9 mouse cellular contexts compared by ENCODE assay signal in genomic region chr19:46509202-46509601, GRCm38 (mm10). TPM values are rescaled to one million over a fixed set of nuclear protein-coding genes. Genes with fewer than 3 reads are reported as not detected.
DNase-seq lines count a peak whose midpoint lies in the region; ATAC-seq and TF ChIP-seq lines count a peak whose summit lies in the region.
"Had no signal": no experiment of that assay in that cellular context is flagged by ENCODE, and none has a peak within 500 bp of the region (broad histone marks: within the 10 kb centered on the region; RNA-seq: fewer than 3 reads in every experiment).

No protein-coding gene starts in this region.

- H3K27ac ChIP-seq in kidney, embryonic 15.5 days: peak overlapping the region; percentile 100
- H3K27ac ChIP-seq in intestine, postnatal 0 days (ENCODE audit: low read depth, low read length): peak overlapping the region; percentile 64
- H3K27ac ChIP-seq: limb, embryonic 12.5 days had no signal

- H3K36me3 ChIP-seq in kidney, embryonic 15.5 days: peaks cover 95% of the 10 kb centered on the region
- H3K36me3 ChIP-seq in intestine, postnatal 0 days (ENCODE audit: control insufficient read depth, insufficient read depth): peaks cover 47% of the 10 kb centered on the region

- 0 out of 2 replicates have a peak overlapping the region, but pooled peaks have one; percentile 23 for H3K9ac ChIP-seq in kidney, embryonic 15.5 days
- no peak overlapping the region for H3K9ac ChIP-seq in intestine, postnatal 0 days (ENCODE audit: low read depth, low read length)
- H3K9ac ChIP-seq: limb, embryonic 12.5 days had no signal

- H3K4me2 ChIP-seq in kidney, embryonic 15.5 days: peak overlapping the region; percentile 75
- peak overlapping the region; percentile 38; the same call in 1 of the 2 replicates for H3K4me2 ChIP-seq in intestine, postnatal 0 days (replicated peaks; ENCODE audit: low read depth)
- H3K4me2 ChIP-seq: limb, embryonic 12.5 days had no signal

- H3K9me3 ChIP-seq in kidney, embryonic 15.5 days (replicated peaks): no peaks in the 10 kb centered on the region
- H3K9me3 ChIP-seq in intestine, postnatal 0 days (ENCODE audit: control insufficient read depth): no peaks in the 10 kb centered on the region
- H3K9me3 ChIP-seq: limb, embryonic 12.5 days had no signal

- peak; percentile 33 for DNase-seq in adrenal gland, postnatal 14 days
- DNase-seq in adrenal gland, postnatal 36 days: no peak
- no peak for DNase-seq in kidney, adult 9 months
- DNase-seq in 416B (ENCODE audit: low read depth): peak; percentile 44
- DNase-seq in ovary, postnatal 10 days (ENCODE audit: low spot score): no peak
- DNase-seq in layer of hippocampus, adult 11-12 months (ENCODE audit: low spot score): no peak

- H3K27me3 ChIP-seq in kidney, embryonic 15.5 days: no peaks in the 10 kb centered on the region
- no peaks in the 10 kb centered on the region for H3K27me3 ChIP-seq in intestine, postnatal 0 days (replicated peaks; ENCODE audit: control insufficient read depth, insufficient read depth, low read length)
- H3K27me3 ChIP-seq: limb, embryonic 12.5 days had no signal

- TF ChIP-seq CTCF in intestine, postnatal 0 days (IDR thresholded peaks at IDR 0.05; ENCODE audit: low read depth): no peak

- no peak overlapping the region for H3K4me3 ChIP-seq in kidney, embryonic 15.5 days (replicated peaks)
- no peak overlapping the region for H3K4me3 ChIP-seq in intestine, postnatal 0 days (ENCODE audit: low read depth, low read length)
- H3K4me3 ChIP-seq: limb, embryonic 12.5 days had no signal

- 60% methylated on average over 3 of the region's 3 CpGs for WGBS in kidney, embryonic 15.5 days
- 48% methylated on average over 3 of the region's 3 CpGs for WGBS in intestine, postnatal 0 days

- no peak for ATAC-seq in kidney, embryonic 15.5 days (replicated peaks; ENCODE audit: low FRiP score)
- ATAC-seq in intestine, postnatal 0 days: peak; percentile 55

- H3K4me1 ChIP-seq in kidney, embryonic 15.5 days: peaks cover 80% of the 10 kb centered on the region
- peaks cover 29% of the 10 kb centered on the region; the same call in 1 of the 2 replicates for H3K4me1 ChIP-seq in intestine, postnatal 0 days (replicated peaks; ENCODE audit: control insufficient read depth, insufficient read depth, low read length)

RNA-seq across cellular contexts. Expression of gene Trim8, which starts 7.7 kb away (rescaled TPM):
- 39.3 and 44.9 TPM in 2 replicates for total RNA-seq in adrenal gland, postnatal 14 days (2021)
- 10 to 100 TPM; 47.3 to 53.3 TPM for total RNA-seq in adrenal gland, postnatal 36 days (2021)
- polyA plus RNA-seq in kidney, embryonic 15.5 days (2015; fragmentation: Nextera tagmentation; extraction: Ambion mirVana): 24.6 and 28.7 TPM in 2 replicates
- polyA plus RNA-seq in intestine, postnatal 0 days (2015; fragmentation: Nextera tagmentation; extraction: Ambion mirVana): 16.7 and 17.1 TPM in 2 replicates

Comparison
In these comparisons a context has a peak if more than half of its experiments do, and no peak if none do; other contexts are left out.
1. DNase-seq: peak in adrenal gland, postnatal 14 days (single experiment) and 416B (single experiment); none in adrenal gland, postnatal 36 days (0 of 2), kidney, adult 9 months (single experiment), ovary, postnatal 10 days (single experiment) and layer of hippocampus, adult 11-12 months (single experiment).